Mouse (Mus musculus): ENCODE results near the gene Olfr38.
A peak's percentile ranks its signal among the peaks of the same experiment; 100 is the strongest.

Olfr38 gene

DNA sequence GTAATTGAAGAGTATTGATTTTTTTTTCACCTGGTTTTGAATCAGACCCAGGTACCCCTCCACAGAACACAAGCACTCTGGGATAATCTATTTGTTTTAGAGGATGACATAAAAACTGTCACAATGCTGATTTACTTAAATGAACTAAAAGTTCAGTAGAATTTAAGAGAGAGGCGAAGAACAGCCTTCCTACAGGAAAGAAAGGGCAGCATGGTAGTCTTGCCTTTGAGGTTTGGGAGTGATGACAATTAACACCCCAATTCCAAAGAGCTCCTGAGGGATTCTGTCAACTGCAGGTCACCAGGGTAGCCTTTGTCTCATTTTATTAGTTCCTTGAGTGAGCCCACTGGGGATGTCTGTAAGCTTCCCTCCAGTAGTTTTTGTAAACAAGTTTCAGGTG lies at the start of gene Olfr38:
TSS of gene Olfr38 (plus strand) at position 301 of the 400 bp plus-strand sequence.
- no peak for DNase-seq (ENCODE audit: low spot score in 2 of 2)

GRCm38 (mm10) chr6:42709291-42710211 lies 46.7 kb upstream of the Olfr38 start, which contains the start of gene Tcaf1:
Gene Tcaf1 (minus strand): TSS chr6:42710088.
- DNase-seq (ENCODE audit: low spot score in 2 of 2), result peak; percentile 93 to 96

DNA sequence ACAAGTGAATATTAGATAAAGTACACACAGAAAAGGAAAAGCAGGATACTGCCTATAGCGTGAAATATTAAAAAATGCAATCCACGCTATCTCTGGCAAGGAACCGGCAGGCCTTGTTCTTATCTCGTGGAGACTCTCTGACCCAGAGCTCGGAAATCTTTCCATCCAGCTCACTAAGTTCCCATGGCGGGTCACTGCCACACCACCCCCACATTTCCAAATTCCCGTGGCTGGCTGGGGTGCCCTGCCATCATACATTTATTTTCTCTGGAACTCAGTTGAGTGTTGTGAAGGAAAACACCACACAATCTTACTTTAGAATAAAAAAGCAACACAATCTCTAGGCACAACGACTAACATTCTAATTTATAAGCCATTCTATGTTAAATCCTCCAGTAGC lies 41.5 kb upstream of the Olfr38 start:
- DNase-seq (ENCODE audit: low spot score in 2 of 2), result no peak

GRCm38 (mm10) chr6:42717973-42718372 lies 38.2 kb upstream of the Olfr38 start:
- DNase-seq (ENCODE audit: low spot score in 2 of 2), result no peak

DNA sequence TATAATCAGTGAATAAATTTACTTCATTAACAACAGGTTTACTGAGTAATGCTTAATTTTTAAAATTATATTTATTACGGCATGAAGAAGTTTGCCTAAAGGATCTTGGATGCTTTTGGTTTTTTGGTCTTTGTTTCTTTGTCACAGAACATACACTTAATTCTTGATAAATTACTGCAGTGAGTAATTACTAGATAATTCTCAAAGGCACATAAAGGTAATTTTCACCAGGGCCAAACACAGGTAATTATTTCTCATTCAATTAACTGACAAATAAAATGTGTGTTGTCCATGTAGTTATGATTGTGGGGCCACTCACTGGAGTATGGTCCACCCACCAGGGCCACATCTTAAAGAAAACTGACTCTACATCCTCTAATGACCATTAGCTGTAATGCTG lies 17.1 kb upstream of the Olfr38 start, which contains the start of gene Olfr453:
TSS of gene Olfr453 (plus strand) at position 301 of the 400 bp plus-strand sequence.
- DNase-seq (ENCODE audit: low spot score in 2 of 2), result no peak

DNA sequence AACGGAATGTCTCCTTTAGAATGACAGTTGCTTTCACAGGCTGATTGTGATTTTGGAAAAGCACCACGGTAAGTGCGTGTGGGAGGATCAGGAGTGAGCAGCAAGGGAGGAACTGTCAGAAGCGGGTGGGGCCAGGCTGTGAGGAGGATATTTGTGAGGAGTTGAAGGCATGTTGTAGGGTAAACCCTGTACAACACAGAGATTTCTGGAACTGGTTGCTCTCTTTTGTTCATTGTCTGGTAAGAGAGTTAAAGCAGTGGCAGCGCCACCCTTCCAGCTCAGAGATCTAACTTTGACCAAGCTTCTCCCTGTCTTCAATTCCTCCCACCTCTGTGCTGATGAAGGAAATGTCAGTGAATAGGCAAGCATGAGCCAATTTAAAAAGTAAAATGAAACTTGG lies 13.9 kb upstream of the Olfr38 start:
- DNase-seq (ENCODE audit: low spot score in 2 of 2), result peak; percentile 20 to 25

- no peak for DNase-seq (ENCODE audit: low spot score in 2 of 2)
These were observed 8.4 kb upstream of the Olfr38 start for GRCm38 (mm10) chr6:42747846-42748245.

- DNase-seq (ENCODE audit: low spot score in 2 of 2), result no peak
These were observed 20.9 kb downstream of the Olfr38 start for GRCm38 (mm10) chr6:42777066-42777465.

GRCm38 (mm10) chr6:42784793-42785192 lies 28.6 kb downstream of the Olfr38 start, which contains the start of gene Olfr452:
Gene Olfr452 (plus strand): TSS chr6:42785093.
- no peak for DNase-seq (ENCODE audit: low spot score in 2 of 2)

DNA sequence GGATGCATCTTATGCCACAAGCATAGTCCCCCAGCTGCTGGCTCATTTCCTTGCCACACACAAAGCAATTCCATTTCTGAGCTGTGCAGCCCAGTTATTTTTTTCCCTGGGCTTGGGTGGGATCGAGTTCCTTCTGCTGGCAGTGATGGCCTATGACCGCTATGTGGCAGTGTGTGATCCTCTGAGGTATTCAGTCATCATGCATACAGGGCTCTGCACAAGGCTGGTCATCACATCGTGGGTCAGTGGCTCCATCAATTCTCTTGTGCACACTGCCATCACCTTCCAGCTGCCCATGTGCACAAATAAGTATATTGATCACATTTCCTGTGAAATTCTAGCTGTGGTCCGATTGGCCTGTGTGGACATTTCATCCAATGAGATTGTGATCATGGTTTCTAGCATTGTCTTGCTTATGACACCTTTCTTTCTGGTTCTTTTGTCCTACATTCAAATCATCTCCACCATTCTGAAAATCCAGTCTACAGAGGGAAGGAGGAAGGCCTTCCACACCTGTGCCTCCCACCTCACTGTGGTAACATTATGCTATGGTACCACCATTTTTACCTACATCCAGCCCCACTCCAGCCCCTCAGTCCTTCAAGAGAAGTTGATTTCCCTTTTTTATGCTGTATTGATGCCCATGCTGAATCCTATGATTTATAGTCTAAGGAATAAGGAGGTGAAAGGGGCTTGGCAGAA lies 34.2 kb downstream of the Olfr38 start:
- DNase-seq (ENCODE audit: low spot score in 2 of 2), result no peak

- peak; percentile 30 to 47 for DNase-seq (ENCODE audit: low spot score in 2 of 2)
These were observed 34.8 kb downstream of the Olfr38 start for GRCm38 (mm10) chr6:42790949-42791556.

GRCm38 (mm10) chr6:42794982-42795381 lies 38.8 kb downstream of the Olfr38 start:
- DNase-seq (ENCODE audit: low spot score in 2 of 2), result no peak

DNA sequence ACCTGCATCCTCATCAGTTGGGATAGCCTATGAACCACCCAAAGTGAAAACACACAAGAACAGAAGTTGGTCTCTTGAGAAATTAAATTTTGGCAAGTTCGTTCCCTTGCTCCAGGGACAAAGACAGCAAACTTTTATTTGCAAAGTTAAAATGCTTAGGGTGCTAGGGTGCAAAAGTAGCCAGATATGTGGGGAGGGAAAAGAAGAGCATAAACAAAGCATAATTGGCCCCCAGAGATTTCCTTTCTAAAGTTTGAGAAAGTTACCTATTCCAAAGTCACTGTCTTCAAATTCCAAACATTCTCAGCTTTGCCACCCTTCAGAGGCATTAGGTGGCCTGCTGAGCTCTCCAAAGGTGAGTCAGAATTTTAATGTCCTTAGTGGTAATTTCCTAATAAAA lies 55.4 kb downstream of the Olfr38 start, which contains the start of gene Olfr450:
TSS of gene Olfr450 (plus strand) at position 301 of the 400 bp plus-strand sequence.
- DNase-seq (ENCODE audit: low spot score in 2 of 2), result no peak

All from right cerebral cortex, postnatal 10 days (tissue).